Mouse (Mus musculus) midbrain, embryonic 13.5 days (tissue): ENCODE measurements around the gene Chpf2. TPM values are rescaled to one million over a fixed set of nuclear protein-coding genes. Genes with fewer than 3 reads are reported as not detected.

Experiments
- ATAC-seq: fragments of 200-750 bp; cut with Nextera tagmentation; 2 replicates; pipeline ENCODE4 v1.8.0; 2017; ENCODE audit warnings: mild to moderate bottlenecking, moderate TSS enrichment, moderate library complexity
- H3K27ac ChIP-seq: fragments of 300-500 bp; sonication (generic); 2 replicates; pipeline ENCODE4 v1.5.1; 2015; ENCODE audit warnings: inconsistent platforms, mild to moderate bottlenecking, moderate library complexity
- H3K27me3 ChIP-seq: fragments of 300-500 bp; sonication (generic); 2 replicates; pipeline ENCODE4 v1.6.1; 2015; ENCODE audit warnings: mild to moderate bottlenecking, inconsistent platforms
- H3K36me3 ChIP-seq: fragments of 300-500 bp; sonication (generic); 2 replicates; pipeline ENCODE4 v1.6.1; 2015; ENCODE audit warnings: mild to moderate bottlenecking, inconsistent platforms
- H3K4me1 ChIP-seq: fragments of 300-500 bp; sonication (generic); replicated peaks from 2 replicates; pipeline ENCODE4 v1.6.1; 2015; ENCODE audit warnings: inconsistent platforms
- H3K4me2 ChIP-seq: fragments of 300-500 bp; sonication (generic); replicated peaks from 2 replicates; pipeline ENCODE4 v1.6.1; 2015; ENCODE audit warnings: moderate library complexity, mild to moderate bottlenecking, inconsistent platforms
- H3K4me3 ChIP-seq: fragments of 300-500 bp; sonication (generic); replicated peaks from 2 replicates; pipeline ENCODE4 v1.5.1; 2015; ENCODE audit warnings: mild to moderate bottlenecking, inconsistent platforms
- H3K9ac ChIP-seq: fragments of 300-500 bp; sonication (generic); replicated peaks from 2 replicates; pipeline ENCODE4 v1.6.1; 2015; ENCODE audit warnings: mild to moderate bottlenecking, inconsistent platforms
- H3K9me3 ChIP-seq: fragments of 300-500 bp; sonication (generic); 2 replicates; pipeline ENCODE4 v1.6.1; 2016; ENCODE audit warnings: mild to moderate bottlenecking, inconsistent platforms
- WGBS: fragments of 180-500 bp; shearing (Covaris S2); methylation state at CpG from one replicate; pipeline ENCODE4 v1.1.7; 2015; 5-methylcytosine and 5-hydroxymethylcytosine counted together
- polyA plus RNA-seq: library from polyadenylated mRNA; unstranded; fragments of >200 nt; fragmentation: Nextera tagmentation; extraction: Ambion mirVana; gene quantifications from 2 replicates; pipeline ENCODE4 v1.2.1, GENCODE M21; 2015

Chpf2 gene
- polyA plus RNA-seq, 1 experiment from 2014 or later, result 18.6 TPM

DNA sequence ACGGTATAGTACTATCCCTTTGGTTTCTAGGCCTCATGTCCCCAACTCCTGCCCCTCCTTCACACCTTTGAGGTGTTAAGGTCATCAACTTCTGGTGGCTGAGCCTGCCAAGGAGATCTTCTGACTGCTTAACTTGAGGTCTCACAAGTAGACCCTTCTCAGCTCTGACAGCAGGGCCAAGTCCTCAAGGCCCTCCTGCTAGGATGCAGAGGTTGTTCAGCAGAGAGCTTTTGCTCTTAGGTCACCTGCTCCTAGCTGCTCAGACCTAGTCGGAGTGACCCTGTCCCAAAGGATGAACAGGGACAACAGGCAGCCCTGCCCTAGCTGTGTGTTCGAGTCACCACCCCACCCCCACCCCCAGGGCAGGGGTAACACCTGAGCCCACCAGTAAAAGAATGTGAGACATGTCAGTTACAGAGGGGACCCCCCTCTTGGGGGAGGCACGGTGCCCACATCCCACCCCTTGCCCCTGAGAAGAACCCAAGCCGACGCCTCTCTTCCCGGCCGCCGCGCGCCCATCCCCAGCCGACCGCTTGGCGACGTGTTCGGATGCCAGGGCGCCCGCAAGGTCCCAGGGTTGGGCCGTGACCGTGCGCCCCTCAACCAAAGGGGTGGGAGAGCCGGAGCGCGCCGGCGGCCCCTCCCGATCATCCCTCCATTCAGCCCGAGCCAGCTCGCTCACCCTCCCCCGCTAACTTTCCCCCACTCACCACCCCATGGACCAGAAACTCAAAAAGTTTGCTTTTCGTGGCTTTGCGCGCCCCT lies 14.7 kb downstream of the Chpf2 start:
- peaks cover 88% of the 10 kb centered on the region for H3K4me1 ChIP-seq
- H3K4me2 ChIP-seq, result peak overlapping the region; percentile 80
- H3K9ac ChIP-seq, result peak overlapping the region; percentile 93
- no peaks in the 10 kb centered on the region for H3K27me3 ChIP-seq
- ATAC-seq, result no peak
- H3K36me3 ChIP-seq, result no peaks in the 10 kb centered on the region
- 3% methylated on average over 33 of the region's 33 CpGs for WGBS
- H3K9me3 ChIP-seq, result no peaks in the 10 kb centered on the region
- peak overlapping the region; percentile 54 for H3K4me3 ChIP-seq
- peak overlapping the region; percentile 100 for H3K27ac ChIP-seq

DNA sequence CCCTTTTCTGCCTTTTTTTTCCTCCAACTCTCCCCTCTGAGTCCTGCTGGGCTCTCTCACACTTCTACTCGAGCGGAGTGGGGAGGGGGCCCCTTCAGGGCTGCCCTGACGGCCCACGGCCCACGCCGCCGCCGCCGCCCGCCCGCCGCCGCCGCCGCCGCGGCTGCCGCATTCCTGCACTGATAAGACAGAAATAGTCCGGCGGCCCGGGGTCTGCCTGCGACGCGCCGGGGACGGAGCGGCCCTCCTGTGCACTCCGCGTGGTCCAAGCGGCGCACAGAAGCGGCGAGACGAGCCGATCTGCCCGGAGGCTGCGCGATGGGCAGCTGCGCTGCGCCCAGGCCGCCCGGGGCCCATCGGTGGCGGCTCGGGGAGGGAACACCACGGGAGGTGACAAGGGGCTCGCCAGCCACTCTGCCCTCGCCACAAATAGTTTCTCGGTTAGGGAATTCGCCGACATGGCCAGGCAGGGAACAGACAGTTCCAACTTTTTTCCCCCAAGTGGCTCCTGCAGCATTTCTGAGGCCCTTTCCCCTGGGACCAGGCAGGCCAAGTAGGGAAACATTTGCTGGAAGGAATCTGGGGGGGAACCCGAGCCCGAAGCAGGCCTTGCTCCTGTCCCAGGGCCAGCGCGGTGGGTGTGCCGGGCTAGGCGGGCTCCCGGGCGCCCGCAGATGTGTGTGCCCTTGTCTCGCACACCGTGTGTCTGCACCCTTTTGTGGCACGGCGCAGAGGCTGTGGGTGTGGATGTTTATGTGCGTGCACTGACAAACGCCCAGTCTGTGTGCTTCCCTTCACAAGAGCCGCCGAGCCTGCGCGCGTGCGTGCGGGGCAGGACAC lies 15.6 kb downstream of the Chpf2 start:
- Histone ChIP-seq H3K9me3 (no peaks in the 10 kb centered on the region), H3K27me3 (no peaks in the 10 kb centered on the region), H3K4me1 (peaks cover 88% of the 10 kb centered on the region), H3K9ac (peak overlapping the region; percentile 93), H3K4me3 (peak overlapping the region; percentile 54), H3K4me2 (peak overlapping the region; percentile 80), H3K36me3 (no peaks in the 10 kb centered on the region), H3K27ac (peak overlapping the region; percentile 100)
- peak; percentile 21 for ATAC-seq
- under 1% methylated on average over 71 of the region's 73 CpGs for WGBS

DNA sequence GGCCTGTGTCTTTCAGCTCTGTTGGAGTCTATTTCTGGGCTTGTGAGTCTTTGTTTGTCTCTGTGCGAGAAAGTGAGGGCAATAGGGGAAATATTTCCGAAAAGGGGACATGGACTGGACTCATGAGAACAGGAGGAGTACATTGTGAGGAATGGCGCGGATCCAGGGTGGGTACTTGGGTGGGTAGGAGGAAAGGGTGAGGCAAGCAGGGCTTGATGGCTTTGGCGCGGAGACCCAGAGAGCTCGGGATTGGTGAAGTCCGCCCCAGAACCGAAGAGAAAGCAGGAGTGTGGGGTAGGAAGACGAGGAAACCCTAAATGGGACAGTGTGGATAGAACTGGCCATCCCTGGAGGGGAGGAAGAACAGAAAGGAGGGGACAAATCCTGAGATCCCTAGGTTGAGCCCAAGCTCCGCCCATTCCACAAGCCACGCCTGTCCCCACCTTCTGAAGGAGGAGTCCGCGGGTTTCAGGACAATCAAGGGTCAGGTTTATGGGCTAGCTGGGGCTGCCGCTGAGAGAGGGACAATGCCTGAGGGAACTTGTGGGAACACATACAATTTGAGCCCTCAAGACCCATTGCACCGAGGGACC lies 16.3 kb downstream of the Chpf2 start:
- Histone ChIP-seq H3K36me3 (no peaks in the 10 kb centered on the region), H3K4me3 (peak overlapping the region; percentile 54), H3K27ac (peak overlapping the region; percentile 100), H3K27me3 (no peaks in the 10 kb centered on the region), H3K4me2 (peak overlapping the region; percentile 80), H3K9me3 (no peaks in the 10 kb centered on the region), H3K9ac (peak overlapping the region; percentile 93), H3K4me1 (peaks cover 90% of the 10 kb centered on the region)
- WGBS, result 3% methylated on average over 16 of the region's 16 CpGs
- ATAC-seq, result peak; percentile 22

DNA sequence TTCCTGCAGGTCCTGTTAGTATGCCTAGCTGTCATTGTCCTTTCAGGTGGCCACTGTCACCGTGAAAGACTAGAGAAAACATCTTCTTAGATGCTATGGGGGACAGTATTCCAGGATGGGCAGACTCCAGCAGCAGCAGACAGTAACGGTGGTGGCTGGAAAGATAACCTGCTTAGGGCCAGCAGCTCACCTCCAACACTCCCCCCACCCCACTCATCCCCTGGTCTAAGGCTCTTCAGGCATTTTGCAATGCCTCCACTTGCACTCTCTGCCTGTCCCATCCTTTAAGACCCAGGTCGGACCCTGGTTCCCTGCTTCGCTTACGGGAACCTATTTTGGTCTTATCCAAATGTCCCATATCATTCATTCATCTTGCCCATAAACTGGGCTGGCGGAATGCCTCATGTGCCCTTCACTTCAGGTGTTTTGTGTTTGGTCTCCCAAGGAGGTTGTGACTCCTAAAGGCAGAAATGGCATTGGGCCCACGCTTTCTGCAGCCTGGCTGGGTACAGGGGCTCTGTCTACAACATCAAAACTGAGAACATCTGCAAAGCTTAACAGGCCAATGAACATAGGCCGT lies 17.0 kb downstream of the Chpf2 start:
- Histone ChIP-seq H3K27me3 (no peaks in the 10 kb centered on the region), H3K9ac (peak overlapping the region; percentile 93), H3K4me1 (peaks cover 86% of the 10 kb centered on the region), H3K9me3 (no peaks in the 10 kb centered on the region), H3K4me2 (peak overlapping the region; percentile 80), H3K36me3 (no peaks in the 10 kb centered on the region), H3K4me3 (peak overlapping the region; percentile 58), H3K27ac (peak overlapping the region; percentile 100)
- 59% methylated on average over 8 of the region's 8 CpGs for WGBS
- ATAC-seq, result no peak

DNA sequence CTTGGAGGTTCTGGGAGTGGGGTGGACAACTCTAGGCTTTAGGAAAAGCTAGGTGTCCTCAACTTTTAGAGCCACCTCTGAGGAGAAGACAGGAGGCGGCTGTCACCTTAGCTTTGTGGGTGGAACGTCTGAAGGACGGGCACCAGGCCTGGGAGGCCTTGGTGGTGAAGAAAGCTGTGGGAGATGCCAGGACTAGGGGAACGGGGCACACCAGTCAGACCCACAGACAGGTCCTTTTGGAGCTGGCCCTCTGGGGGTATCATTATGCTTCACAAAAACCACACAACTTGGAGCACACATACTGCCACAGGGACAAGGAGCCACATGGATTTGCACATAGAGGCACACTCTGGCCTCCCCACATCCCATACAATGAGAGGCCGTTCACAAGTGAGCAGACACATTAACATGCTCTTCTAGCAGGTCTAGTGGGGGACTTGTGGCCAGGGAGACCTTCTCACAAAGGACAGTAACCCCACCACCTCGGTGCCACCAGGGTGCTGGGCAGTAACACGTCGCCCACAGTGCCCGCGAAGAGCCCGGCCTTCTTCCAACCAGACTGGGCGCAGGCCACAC lies 17.6 kb downstream of the Chpf2 start:
- ATAC-seq, result no peak
- peak overlapping the region; percentile 93 for H3K9ac ChIP-seq

DNA sequence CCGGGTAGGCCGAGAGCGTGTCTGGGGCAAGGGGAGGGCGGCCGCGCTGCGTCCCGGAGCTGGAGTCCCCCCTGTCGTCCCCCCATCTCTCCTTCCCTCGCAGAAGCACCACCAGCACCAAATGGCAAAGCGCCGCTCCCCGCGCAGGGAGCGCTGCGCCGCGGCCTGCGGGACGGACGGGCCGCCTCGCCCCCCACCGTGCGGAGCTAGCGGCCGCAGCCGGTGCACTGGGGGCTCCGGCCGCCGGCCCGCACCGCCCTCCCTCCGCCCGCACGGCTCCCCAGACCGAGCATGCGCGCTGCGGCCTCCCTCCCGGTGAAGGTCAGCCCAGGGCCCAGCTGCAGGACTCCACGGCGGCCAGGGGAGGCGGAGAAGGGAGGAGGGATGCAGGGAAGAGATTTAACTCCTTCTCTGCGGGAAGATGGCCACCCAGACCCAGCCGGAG lies 18.1 kb downstream of the Chpf2 start:
- Histone ChIP-seq H3K27ac (peak overlapping the region; percentile 100), H3K9me3 (no peaks in the 10 kb centered on the region), H3K4me2 (peak overlapping the region; percentile 80), H3K36me3 (no peaks in the 10 kb centered on the region), H3K9ac (peak overlapping the region; percentile 93), H3K4me3 (peak overlapping the region; percentile 58), H3K27me3 (no peaks in the 10 kb centered on the region), H3K4me1 (peaks cover 75% of the 10 kb centered on the region)
- WGBS, result under 1% methylated on average over 35 of the region's 46 CpGs
- ATAC-seq, result peak; percentile 75

More for the DNA sequence above, 17.6 kb downstream of the Chpf2 start:
- peaks cover 80% of the 10 kb centered on the region for H3K4me1 ChIP-seq
- peak overlapping the region; percentile 80 for H3K4me2 ChIP-seq
- H3K27me3 ChIP-seq, result no peaks in the 10 kb centered on the region
- 16% methylated on average over 12 of the region's 12 CpGs for WGBS
- peak overlapping the region; percentile 100 for H3K27ac ChIP-seq
- H3K36me3 ChIP-seq, result no peaks in the 10 kb centered on the region
- no peaks in the 10 kb centered on the region for H3K9me3 ChIP-seq
- peak overlapping the region; percentile 58 for H3K4me3 ChIP-seq

DNA sequence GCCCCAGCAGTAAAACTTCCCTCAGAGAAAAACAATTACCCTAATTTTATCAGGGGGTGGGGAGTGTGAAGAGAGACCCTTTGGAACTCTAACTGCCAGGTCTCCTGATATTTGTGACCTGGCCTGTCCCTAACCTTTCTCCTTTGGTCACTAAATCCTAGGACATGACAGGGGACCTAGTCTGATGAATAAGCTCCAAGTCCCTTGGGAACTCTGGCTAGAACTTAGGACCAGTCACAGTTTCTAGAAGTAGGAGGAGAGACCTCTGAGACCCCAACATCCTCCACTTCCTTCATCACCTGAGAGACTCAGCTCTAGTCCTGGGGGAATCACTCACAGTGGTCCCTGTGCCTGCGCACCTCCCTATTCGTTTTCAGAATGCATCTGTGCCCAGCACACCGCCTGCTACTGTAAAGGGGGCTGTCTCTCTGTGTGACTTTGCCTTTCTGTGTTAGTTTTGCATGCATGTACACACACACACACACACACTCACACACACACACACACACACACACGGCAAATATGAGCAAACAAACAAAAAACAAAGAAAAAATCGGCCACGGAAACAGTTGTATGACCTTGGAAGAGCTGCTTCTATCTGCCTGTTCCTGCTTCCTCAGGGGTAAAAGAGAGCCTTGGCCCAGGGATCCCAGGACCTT lies 18.9 kb downstream of the Chpf2 start:
- H3K9ac ChIP-seq, result peak overlapping the region; percentile 93

DNA sequence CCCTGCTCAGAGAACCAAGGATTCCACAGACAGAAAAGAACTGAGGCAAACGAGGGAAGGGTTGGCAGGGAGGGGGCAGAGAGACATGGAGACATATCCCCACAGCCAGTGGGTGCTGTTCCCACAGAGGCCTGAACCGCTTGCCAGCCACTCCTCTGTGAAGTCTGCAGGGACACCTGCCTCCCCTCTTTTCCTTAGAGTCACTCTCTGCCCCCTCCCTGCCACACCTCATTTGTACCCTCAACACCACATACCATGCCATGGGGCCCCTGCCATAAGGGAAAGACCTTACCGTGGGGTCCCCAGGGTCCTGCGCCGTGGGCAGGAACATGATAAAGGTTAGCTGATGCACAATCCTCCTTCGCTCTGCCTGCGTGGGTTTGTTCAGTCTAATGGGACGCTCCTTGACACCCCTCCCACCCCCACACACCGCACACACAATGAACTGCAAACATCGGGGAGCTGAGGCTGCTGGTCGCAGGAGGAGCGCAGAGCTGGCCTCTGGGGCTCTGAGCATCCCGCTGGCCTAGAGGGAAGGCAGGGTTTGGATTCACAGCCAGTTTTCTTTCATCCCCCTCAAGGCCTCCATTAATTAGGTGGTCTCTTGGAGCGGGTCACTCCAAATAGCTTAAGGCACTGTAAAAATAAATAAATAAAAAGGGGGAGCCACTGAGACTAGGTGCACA lies 19.6 kb downstream of the Chpf2 start:
- H3K36me3 ChIP-seq, result no peaks in the 10 kb centered on the region
- H3K4me1 ChIP-seq, result peaks cover 60% of the 10 kb centered on the region
- H3K27me3 ChIP-seq, result no peaks in the 10 kb centered on the region
- H3K9ac ChIP-seq, result peak overlapping the region; percentile 93
- WGBS, result 13% methylated on average over 14 of the region's 14 CpGs
- peak overlapping the region; percentile 58 for H3K4me3 ChIP-seq
- peak overlapping the region; percentile 80 for H3K4me2 ChIP-seq
- 0 out of 2 replicates have a peak, but pooled peaks have one; percentile 0 for ATAC-seq
- H3K9me3 ChIP-seq, result no peaks in the 10 kb centered on the region
- H3K27ac ChIP-seq, result peak overlapping the region; percentile 100

More for the DNA sequence above, 18.9 kb downstream of the Chpf2 start:
- no peaks in the 10 kb centered on the region for H3K36me3 ChIP-seq
- H3K4me2 ChIP-seq, result peak overlapping the region; percentile 80
- H3K27me3 ChIP-seq, result no peaks in the 10 kb centered on the region
- 8% methylated on average over 6 of the region's 6 CpGs for WGBS
- H3K9me3 ChIP-seq, result no peaks in the 10 kb centered on the region
- ATAC-seq, result no peak
- H3K27ac ChIP-seq, result peak overlapping the region; percentile 100
- peak overlapping the region; percentile 58 for H3K4me3 ChIP-seq
- H3K4me1 ChIP-seq, result peaks cover 67% of the 10 kb centered on the region

DNA sequence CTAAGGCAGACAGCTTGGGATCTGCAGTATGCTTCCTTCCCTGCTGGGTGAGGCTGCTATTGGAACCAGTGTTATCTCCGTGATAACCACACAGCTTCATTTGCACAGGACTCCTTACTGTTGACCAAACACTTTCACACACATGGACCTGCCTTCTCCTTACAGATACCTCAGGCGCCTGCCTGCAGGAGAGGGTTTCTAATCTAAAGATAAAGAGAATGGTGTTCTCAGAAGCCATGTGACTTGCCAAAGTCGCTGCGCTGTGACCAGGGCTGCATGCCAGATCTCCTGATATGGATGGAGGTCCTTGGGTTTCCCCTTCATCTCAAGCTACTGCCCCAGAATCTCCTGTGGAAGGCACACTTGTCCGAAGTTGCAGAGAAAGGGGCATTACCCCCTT lies 22.8 kb downstream of the Chpf2 start:
- no peak overlapping the region for H3K9ac ChIP-seq
- ATAC-seq, result no peak
- H3K4me2 ChIP-seq, result no peak overlapping the region
- no peak overlapping the region for H3K27ac ChIP-seq
- no peak overlapping the region for H3K4me3 ChIP-seq
- no peaks in the 10 kb centered on the region for H3K27me3 ChIP-seq
- H3K36me3 ChIP-seq, result no peaks in the 10 kb centered on the region
- H3K9me3 ChIP-seq, result no peaks in the 10 kb centered on the region
- peaks cover 45% of the 10 kb centered on the region for H3K4me1 ChIP-seq
- 61% methylated on average over 5 of the region's 5 CpGs for WGBS

DNA sequence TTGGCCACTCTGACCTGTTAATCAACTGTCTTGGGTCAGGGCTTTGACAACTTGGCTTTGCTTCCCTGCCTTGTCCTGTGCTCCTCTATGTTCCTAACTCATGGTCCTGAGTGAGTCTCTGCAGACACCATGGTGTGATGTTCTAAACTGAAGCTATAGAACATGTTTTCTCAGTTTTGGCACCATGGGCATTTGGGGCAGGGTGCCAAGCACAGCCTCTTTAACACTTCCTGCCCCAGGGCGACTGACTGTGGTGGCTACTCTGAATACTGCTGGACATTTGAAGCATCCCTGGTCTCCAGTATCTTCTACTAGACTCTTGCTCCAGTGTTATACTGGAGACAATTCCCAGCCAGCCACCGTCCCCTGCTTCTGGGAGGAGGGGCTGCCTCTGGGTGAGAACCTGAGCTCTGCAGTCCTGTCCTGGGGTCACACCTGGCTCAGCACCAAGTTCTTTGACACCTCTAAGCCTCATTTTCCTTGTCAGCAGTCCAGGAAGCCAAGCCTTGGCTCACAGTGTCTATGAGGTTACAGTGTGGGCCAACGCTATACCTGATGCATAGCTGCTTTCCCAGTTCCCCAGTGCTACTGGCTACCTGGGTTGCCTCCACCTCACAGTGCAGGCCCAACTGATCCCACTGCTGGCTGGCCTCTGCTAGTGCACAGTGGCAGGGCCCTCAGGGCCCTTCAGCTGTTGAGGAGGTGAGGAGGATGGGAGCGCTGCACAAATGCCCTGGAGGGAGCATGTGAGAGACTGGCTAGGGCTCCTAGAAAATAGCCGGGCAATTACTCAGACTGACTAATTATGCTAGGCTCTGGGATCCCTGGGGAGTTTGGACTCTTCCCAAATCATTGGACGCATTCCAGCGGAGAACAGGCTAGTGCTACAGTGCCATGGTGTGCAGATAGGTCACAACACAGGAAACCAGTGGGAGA lies 25.1 kb downstream of the Chpf2 start:
- Histone ChIP-seq H3K4me1 (peaks cover 28% of the 10 kb centered on the region), H3K4me3 (no peak overlapping the region), H3K36me3 (no peaks in the 10 kb centered on the region), H3K9me3 (no peaks in the 10 kb centered on the region), H3K4me2 (no peak overlapping the region), H3K9ac (no peak overlapping the region), H3K27ac (peak overlapping the region; percentile 74; the same call in 1 of the 2 replicates), H3K27me3 (no peaks in the 10 kb centered on the region)
- peak; percentile 62 for ATAC-seq
- WGBS, result 61% methylated on average over 7 of the region's 7 CpGs
